Mouse (Mus musculus) gastrocnemius, adult 2 months (tissue): ENCODE data around the gene Tub. TPM values are rescaled to one million over a fixed set of nuclear protein-coding genes. Genes with fewer than 3 reads are reported as not detected.
A peak's percentile ranks its signal among the peaks of the same experiment; 100 is the strongest.

Source experiments
- DNase-seq: peaks from one replicate; pipeline ENCODE4 v3.0.0; 2022
- H3K27ac ChIP-seq: fragments of 200-600 bp; 2 replicates; pipeline ENCODE4 v1.8.1; 2022; ENCODE audit warnings: mild to moderate bottlenecking
- H3K4me3 ChIP-seq: fragments of 200-600 bp; 2 replicates; pipeline ENCODE4 v1.8.1; 2022; ENCODE audit warnings: mild to moderate bottlenecking, moderate library complexity
- CTCF ChIP-seq: fragments of 200-600 bp; IDR thresholded peaks from 2 replicates; pipeline ENCODE4 v1.8.1; 2022; ENCODE audit warnings: antibody characterized with exemption, mild to moderate bottlenecking, moderate library complexity
- intact Hi-C: fragments of 180-260 bp; cut with DNase I; formaldehyde crosslinking; loops from one replicate; pipeline ENCODE4 v1.15.1; 2025
- total RNA-seq, 2 experiments: library from RNA; stranded (reverse); gene quantifications; 2 replicates each; pipeline ENCODE4 v1.2.3; 2021

The Tub gene
- total RNA-seq, 2 experiments from 2014 or later: 0.41 to 0.67 TPM

GRCm38 (mm10) chr7:109021428-109021827 is 71.3 kb downstream of the Tub start:
- H3K4me3 ChIP-seq: no peak overlapping the region
- intact Hi-C loops: loop anchor here (1.0 kb wide), 1 partner anchor 54 kb away; no protein-coding TSS in a partner anchor
- no peak overlapping the region for H3K27ac ChIP-seq
- peak; percentile 81 for TF ChIP-seq CTCF
- DNase-seq: peak; percentile 54

DNA sequence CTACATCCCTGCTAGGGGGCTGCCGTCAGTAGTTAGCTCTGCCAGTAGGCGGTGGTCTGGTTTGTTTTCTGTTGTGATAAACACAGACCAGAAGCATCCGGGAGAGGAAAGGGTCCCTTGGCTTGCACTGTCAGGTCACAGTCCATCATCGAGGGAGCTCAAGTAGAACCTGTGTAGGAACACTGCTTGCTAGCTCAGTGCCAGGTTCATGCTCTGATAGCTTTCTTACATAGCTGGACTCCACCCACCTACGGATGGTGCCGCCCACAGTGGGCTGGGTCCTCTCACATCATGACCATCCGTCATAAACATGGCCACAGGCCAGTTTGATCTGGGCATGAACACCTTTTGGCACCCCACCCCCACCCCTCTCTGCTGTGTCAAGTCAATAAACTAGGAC is 75.6 kb downstream of the Tub start:
- intact Hi-C loops: no loop called here

DNA sequence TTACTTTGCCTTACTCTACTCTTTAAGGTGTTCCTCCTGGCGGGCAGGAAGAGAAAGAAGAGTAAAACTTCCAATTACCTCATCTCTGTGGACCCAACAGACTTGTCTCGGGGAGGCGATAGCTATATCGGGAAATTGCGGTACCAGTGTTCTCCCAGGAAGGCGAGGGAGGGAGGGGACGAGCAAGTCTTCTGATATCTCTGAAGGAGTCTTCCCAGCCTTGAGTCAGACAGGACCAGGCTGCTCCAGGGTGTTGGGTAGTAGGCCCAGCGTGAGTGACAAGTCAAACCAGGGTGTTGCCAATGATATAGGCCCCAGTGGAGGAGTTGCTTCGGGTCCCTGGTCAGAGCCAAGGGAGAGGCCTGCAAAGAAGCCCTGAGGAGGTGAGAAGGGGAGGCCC is 76.8 kb downstream of the Tub start:
- no peak overlapping the region for H3K4me3 ChIP-seq
- TF ChIP-seq CTCF: no peak
- DNase-seq: no peak
- intact Hi-C loops: no loop called here
- H3K27ac ChIP-seq: no peak overlapping the region

More for the DNA sequence above, 75.6 kb downstream of the Tub start:
- DNase-seq: no peak
- no peak for TF ChIP-seq CTCF
- Histone ChIP-seq H3K4me3 (no peak overlapping the region), H3K27ac (no peak overlapping the region)

DNA sequence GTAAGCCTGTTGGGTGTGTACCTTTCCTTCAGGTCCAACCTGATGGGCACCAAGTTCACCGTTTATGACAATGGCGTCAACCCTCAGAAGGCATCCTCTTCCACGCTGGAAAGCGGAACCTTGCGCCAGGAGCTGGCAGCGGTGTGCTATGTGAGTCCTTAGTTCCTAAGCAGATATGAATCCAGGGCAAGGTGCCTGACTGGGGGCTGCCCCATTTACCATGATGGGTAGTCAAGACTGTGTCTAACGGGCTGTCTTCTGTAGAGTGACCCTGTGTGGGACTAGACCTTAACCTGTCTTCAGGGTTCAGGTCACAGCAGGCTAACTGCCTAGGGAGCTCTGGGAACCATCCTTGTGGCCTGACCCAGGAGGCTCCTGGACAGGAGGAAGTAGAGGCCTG is 77.6 kb downstream of the Tub start:
- H3K27ac ChIP-seq: no peak overlapping the region
- TF ChIP-seq CTCF: no peak
- no peak for DNase-seq
- H3K4me3 ChIP-seq: no peak overlapping the region
- intact Hi-C loops: loop anchor here (2.0 kb wide), 2 partner anchors 61 to 213 kb away; no protein-coding TSS in a partner anchor

DNA sequence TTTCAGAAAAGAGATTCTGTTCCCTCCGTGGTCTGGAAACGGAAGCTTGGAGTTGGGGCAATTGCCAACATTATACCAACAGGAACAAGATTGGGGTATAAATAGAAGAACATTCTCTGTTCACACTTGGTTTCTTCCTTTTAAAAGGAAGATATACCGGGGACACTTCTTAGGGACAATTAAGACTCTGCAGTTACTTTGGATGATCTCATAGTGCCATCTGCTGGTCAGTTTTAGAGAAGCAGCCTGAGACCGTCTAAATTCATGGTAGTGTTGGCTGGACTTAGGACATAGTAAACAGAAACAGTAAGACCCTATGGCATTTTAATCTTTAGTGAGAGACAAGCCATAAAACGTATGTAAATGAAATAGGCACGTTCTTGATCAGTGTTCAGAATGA is 78.1 kb downstream of the Tub start:
- intact Hi-C loops: loop anchor here (2.0 kb wide), 2 partner anchors 61 to 213 kb away; no protein-coding TSS in a partner anchor
- Histone ChIP-seq H3K4me3 (no peak overlapping the region), H3K27ac (no peak overlapping the region)
- peak; percentile 84 for TF ChIP-seq CTCF
- DNase-seq: peak; percentile 43

DNA sequence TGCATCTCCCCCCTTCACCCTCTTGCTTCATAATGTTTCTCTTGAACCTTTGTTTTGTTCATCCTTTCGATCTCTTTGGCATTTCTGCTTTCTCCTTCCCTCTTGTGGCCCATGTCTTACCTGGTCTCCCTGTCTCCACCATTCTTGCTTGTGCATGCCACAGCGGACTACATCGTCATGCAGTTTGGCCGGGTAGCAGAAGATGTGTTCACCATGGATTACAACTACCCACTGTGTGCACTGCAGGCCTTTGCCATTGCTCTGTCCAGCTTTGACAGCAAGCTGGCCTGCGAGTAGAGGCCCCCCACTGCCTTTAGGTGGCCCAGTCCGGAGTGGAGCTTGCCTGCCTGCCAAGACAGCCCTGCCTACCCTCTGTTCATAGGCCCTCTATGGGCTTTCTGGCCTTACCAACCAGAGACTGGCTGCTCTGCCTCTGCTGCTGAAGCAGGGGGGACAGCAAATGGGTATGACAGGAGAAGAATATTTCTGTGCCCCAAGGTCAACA is 79.9 kb downstream of the Tub start:
- no peak overlapping the region for H3K4me3 ChIP-seq
- DNase-seq: no peak
- no peak overlapping the region for H3K27ac ChIP-seq
- TF ChIP-seq CTCF: no peak
- intact Hi-C loops: loop anchor here (2.0 kb wide), 2 partner anchors 63 to 215 kb away; no protein-coding TSS in a partner anchor

- H3K4me3 ChIP-seq: no peak overlapping the region
- no peak overlapping the region for H3K27ac ChIP-seq
- intact Hi-C loops: no loop called here
- TF ChIP-seq CTCF: no peak
- DNase-seq: no peak
These were observed 81.2 kb downstream of the Tub start for GRCm38 (mm10) chr7:109031331-109031730.

- no peak overlapping the region for H3K27ac ChIP-seq
- no peak overlapping the region for H3K4me3 ChIP-seq
- intact Hi-C loops: no loop called here
- no peak for TF ChIP-seq CTCF
- no peak for DNase-seq
These were observed 81.9 kb downstream of the Tub start for GRCm38 (mm10) chr7:109032054-109032453.

GRCm38 (mm10) chr7:109038121-109038735 is 88.1 kb downstream of the Tub start:
- Histone ChIP-seq H3K4me3 (no peak overlapping the region), H3K27ac (no peak overlapping the region)
- DNase-seq: no peak
- intact Hi-C loops: no loop called here
- no peak for TF ChIP-seq CTCF

- DNase-seq: no peak
- intact Hi-C loops: no loop called here
- Histone ChIP-seq H3K27ac (no peak overlapping the region), H3K4me3 (no peak overlapping the region)
- no peak for TF ChIP-seq CTCF
These were observed 88.8 kb downstream of the Tub start for GRCm38 (mm10) chr7:109038987-109039386.

- no peak for TF ChIP-seq CTCF
- Histone ChIP-seq H3K27ac (no peak overlapping the region), H3K4me3 (no peak overlapping the region)
- intact Hi-C loops: no loop called here
- no peak for DNase-seq
These were observed 89.3 kb downstream of the Tub start for GRCm38 (mm10) chr7:109039445-109039844.

GRCm38 (mm10) chr7:109045876-109046275 is 95.7 kb downstream of the Tub start:
- Histone ChIP-seq H3K27ac (no peak overlapping the region), H3K4me3 (no peak overlapping the region)
- TF ChIP-seq CTCF: no peak
- intact Hi-C loops: no loop called here
- no peak for DNase-seq

- no peak for TF ChIP-seq CTCF
- no peak for DNase-seq
- no peak overlapping the region for H3K4me3 ChIP-seq
- no peak overlapping the region for H3K27ac ChIP-seq
- intact Hi-C loops: no loop called here
These were observed 100.7 kb downstream of the Tub start for GRCm38 (mm10) chr7:109050831-109051230.

DNA sequence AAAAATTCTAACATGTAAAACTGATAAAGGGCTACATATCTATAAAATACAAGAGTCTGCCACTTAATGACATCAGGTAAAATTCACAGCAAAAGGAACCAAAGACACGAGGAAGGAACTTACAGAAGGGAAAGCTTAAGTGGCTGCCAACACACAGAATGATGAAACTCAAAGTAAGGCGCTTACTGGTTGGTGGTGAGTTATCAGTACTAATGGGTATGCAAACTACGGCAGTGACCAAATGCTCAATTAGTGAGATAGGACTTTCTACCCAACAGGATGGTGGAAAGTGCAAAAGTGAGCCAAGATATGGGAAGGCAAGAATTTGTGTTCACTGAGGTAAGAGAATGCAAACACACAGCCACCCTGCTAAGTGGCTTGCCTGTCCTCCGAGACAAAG is 109.4 kb downstream of the Tub start:
- no peak overlapping the region for H3K4me3 ChIP-seq
- intact Hi-C loops: no loop called here
- H3K27ac ChIP-seq: no peak overlapping the region
- TF ChIP-seq CTCF: no peak
- DNase-seq: no peak
